26 mouse cellular contexts compared by ENCODE assay signal in the genomic region with DNA sequence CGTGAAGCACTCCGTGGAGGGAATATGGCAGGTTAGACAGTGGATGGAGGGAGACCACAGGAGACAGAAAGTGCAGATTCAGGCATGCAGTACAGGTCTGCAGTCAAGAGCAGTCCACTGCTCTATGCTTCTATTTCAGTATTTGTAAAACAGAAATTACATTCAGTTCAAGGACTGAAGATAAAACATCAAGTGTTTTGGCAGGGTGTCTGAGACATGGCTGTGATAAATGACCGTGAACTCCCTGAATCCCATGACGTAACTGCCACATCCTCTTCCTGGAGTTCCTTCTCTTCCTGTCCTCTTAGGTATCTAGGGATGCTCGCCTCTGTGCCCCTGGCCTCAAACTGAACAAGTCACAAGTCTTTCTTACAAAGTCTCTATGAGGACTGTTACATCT. TPM values are rescaled to one million over a fixed set of nuclear protein-coding genes. Genes with fewer than 3 reads are reported as not detected.
A peak's percentile ranks its signal among the peaks of the same experiment; 100 is the strongest.
DNase-seq lines count a peak whose midpoint lies in the region; ATAC-seq and TF ChIP-seq lines count a peak whose summit lies in the region.
"Had no signal": no experiment of that assay in that cellular context is flagged by ENCODE, and none has a peak within 500 bp of the region (broad histone marks: within the 10 kb centered on the region; RNA-seq: fewer than 3 reads in every experiment).

No protein-coding gene starts in this region.

- TF ChIP-seq CTCF in heart, postnatal 0 days (IDR thresholded peaks at IDR 0.05; ENCODE audit: low read depth) = no peak

- H3K9me3 ChIP-seq in heart, embryonic 11.5 days (replicated peaks; ENCODE audit: control insufficient read depth, low read length) = no peaks in the 10 kb centered on the region
- no peaks in the 10 kb centered on the region for H3K9me3 ChIP-seq in heart, postnatal 0 days (replicated peaks; ENCODE audit: control insufficient read depth, low read length)
- H3K9me3 ChIP-seq: embryonic facial prominence, embryonic 10.5 days; embryonic facial prominence, embryonic 13.5 days; forebrain, embryonic 12.5 days; forebrain, embryonic 15.5 days; heart, embryonic 10.5 days; hindbrain, embryonic 12.5 days; hindbrain, embryonic 15.5 days had no signal

- no peak overlapping the region for H3K4me3 ChIP-seq in heart, embryonic 11.5 days (ENCODE audit: low read depth, low read length)
- no peak overlapping the region for H3K4me3 ChIP-seq in heart, postnatal 0 days (ENCODE audit: low read depth, low read length)
- H3K4me3 ChIP-seq: embryonic facial prominence, embryonic 10.5 days; embryonic facial prominence, embryonic 13.5 days; erythroblast, embryonic 14.5 days; forebrain, embryonic 12.5 days; forebrain, embryonic 15.5 days; heart, embryonic 10.5 days; hindbrain, embryonic 12.5 days; hindbrain, embryonic 15.5 days had no signal

- no peak overlapping the region for H3K9ac ChIP-seq in heart, embryonic 11.5 days (ENCODE audit: low read depth, low read length)
- no peak overlapping the region for H3K9ac ChIP-seq in heart, postnatal 0 days (replicated peaks; ENCODE audit: low read depth, low read length)
- H3K9ac ChIP-seq: embryonic facial prominence, embryonic 13.5 days; forebrain, embryonic 12.5 days; forebrain, embryonic 15.5 days; hindbrain, embryonic 12.5 days; hindbrain, embryonic 15.5 days had no signal

- H3K27ac ChIP-seq in heart, embryonic 11.5 days (ENCODE audit: low read depth, low read length) = 0 out of 2 replicates have a peak overlapping the region, but pooled peaks have one; percentile 35
- H3K27ac ChIP-seq in heart, postnatal 0 days (ENCODE audit: low read depth) = no peak overlapping the region
- H3K27ac ChIP-seq: embryonic facial prominence, embryonic 10.5 days; embryonic facial prominence, embryonic 13.5 days; forebrain, embryonic 12.5 days; forebrain, embryonic 15.5 days; heart, embryonic 10.5 days; hindbrain, embryonic 12.5 days; hindbrain, embryonic 15.5 days had no signal

- H3K4me2 ChIP-seq in heart, embryonic 11.5 days = no peak overlapping the region
- no peak overlapping the region for H3K4me2 ChIP-seq in heart, postnatal 0 days (ENCODE audit: low read depth, low read length)
- H3K4me2 ChIP-seq: embryonic facial prominence, embryonic 13.5 days; forebrain, embryonic 12.5 days; forebrain, embryonic 15.5 days; hindbrain, embryonic 12.5 days; hindbrain, embryonic 15.5 days had no signal

- H3K36me3 ChIP-seq in heart, embryonic 11.5 days (ENCODE audit: control insufficient read depth, insufficient read depth, low read length) = peaks cover 14% of the 10 kb centered on the region; the same call in 1 of the 2 replicates
- peaks cover 35% of the 10 kb centered on the region for H3K36me3 ChIP-seq in heart, postnatal 0 days (replicated peaks; ENCODE audit: control insufficient read depth, insufficient read depth, low read length)

- no peak for ATAC-seq in heart, embryonic 11.5 days (replicated peaks; ENCODE audit: insufficient number of reproducible peaks, low FRiP score, low TSS enrichment)
- ATAC-seq in heart, postnatal 0 days (ENCODE audit: insufficient read depth, low read depth) = peak; percentile 51; the same call in 1 of the 2 replicates
- ATAC-seq: activated CD4-positive, CD25-positive, alpha-beta regulatory T cell, adult 4 months; forebrain, embryonic 15.5 days; intestine, postnatal 0 days had no signal

- no peak for TF ChIP-seq EP300 in heart, postnatal 0 days (IDR thresholded peaks at IDR 0.05; ENCODE audit: low read depth)

- intact Hi-C loops in heart, postnatal 10 days (cut with DNase I) = no loop called here

- peak; percentile 26 to 52 for DNase-seq in adrenal gland, adult (ENCODE audit: inconsistent age in 2 of 2, low spot score in 1 of 2)
- no peak for DNase-seq in adrenal gland, postnatal 4 days (ENCODE audit: low spot score in 2 of 2)
- no peak for DNase-seq in heart, postnatal 10 days
- DNase-seq in heart, postnatal 0 days (ENCODE audit: low spot score) = no peak
- no peak for DNase-seq in heart, adult 8-10 months (ENCODE audit: low spot score)
- DNase-seq in adrenal gland, postnatal 36 days = peak; percentile 5 to 11
- DNase-seq in thymus, postnatal 4 days = no peak
- DNase-seq: cerebellum, adult 11-12 months; cerebellum, adult 8-10 months; cerebellum, postnatal 10 days; cerebellum, postnatal 36 days; embryo, embryonic 11 days; gastrocnemius, postnatal 25 days; heart, adult 18-20 months; kidney, adult 2 months had no signal

- peaks cover 3% of the 10 kb centered on the region; the same call in 1 of the 2 replicates for H3K4me1 ChIP-seq in heart, embryonic 11.5 days (ENCODE audit: control insufficient read depth, insufficient read depth, low read length)
- no peaks in the 10 kb centered on the region for H3K4me1 ChIP-seq in heart, postnatal 0 days (ENCODE audit: control insufficient read depth, insufficient read depth)
- H3K4me1 ChIP-seq: embryonic facial prominence, embryonic 10.5 days; embryonic facial prominence, embryonic 13.5 days; forebrain, embryonic 12.5 days; forebrain, embryonic 15.5 days; hindbrain, embryonic 12.5 days; hindbrain, embryonic 15.5 days had no signal

- H3K27me3 ChIP-seq in heart, embryonic 11.5 days (ENCODE audit: control insufficient read depth, insufficient read depth, low read length) = no peaks in the 10 kb centered on the region
- H3K27me3 ChIP-seq in heart, postnatal 0 days (ENCODE audit: control insufficient read depth, insufficient read depth, low read length) = no peaks in the 10 kb centered on the region
- H3K27me3 ChIP-seq: embryonic facial prominence, embryonic 13.5 days; forebrain, embryonic 12.5 days; forebrain, embryonic 15.5 days; hindbrain, embryonic 12.5 days; hindbrain, embryonic 15.5 days had no signal

- WGBS in heart, embryonic 11.5 days (ENCODE audit: insufficient replicate concordance) = 72% methylated on average over 5 of the region's 5 CpGs
- 47% methylated on average over 5 of the region's 5 CpGs for WGBS in heart, postnatal 0 days

RNA-seq across cellular contexts. Expression of gene Helq, which starts 21.5 kb away (rescaled TPM):
- total RNA-seq in adrenal gland, postnatal 4 days (2021) = 10 to 100 TPM; 16.0 to 16.1 TPM
- polyA plus RNA-seq in heart, embryonic 11.5 days (2014; fragmentation: Nextera tagmentation; extraction: Ambion mirVana) = 13.1 and 15.3 TPM in 2 replicates
- 1 to 10 TPM; 4.8 to 5.9 TPM for total RNA-seq in heart, postnatal 10 days (2021)
- total RNA-seq in heart, postnatal 0 days (2014; rRNA removed; ENCODE audit: low replicate concordance) = 0.42 and 4.4 TPM in 2 replicates
- polyA plus RNA-seq in heart, postnatal 0 days (2015; fragmentation: Nextera tagmentation; extraction: Ambion mirVana) = 3.9 and 4.0 TPM in 2 replicates
- 1 to 10 TPM; 2.7 to 5.2 (median 2.8) TPM for total RNA-seq in heart, adult 8-10 months (2022)
- total RNA-seq in adrenal gland, postnatal 36 days (2021) = 1 to 10 TPM; 6.1 to 7.5 TPM

RNA-seq across cellular contexts. Expression of gene Mrps18c, which starts 21.5 kb away (rescaled TPM):
- 100 to 1,000 TPM; 116 to 122 TPM for total RNA-seq in adrenal gland, postnatal 4 days (2021)
- 137 and 158 TPM in 2 replicates for polyA plus RNA-seq in heart, embryonic 11.5 days (2014; fragmentation: Nextera tagmentation; extraction: Ambion mirVana)
- total RNA-seq in heart, postnatal 10 days (2021) = 10 to 100 TPM; 83.3 to 85.1 TPM
- 25.1 and 57.1 TPM in 2 replicates for total RNA-seq in heart, postnatal 0 days (2014; rRNA removed; ENCODE audit: low replicate concordance)
- 195 and 202 TPM in 2 replicates for polyA plus RNA-seq in heart, postnatal 0 days (2015; fragmentation: Nextera tagmentation; extraction: Ambion mirVana)
- total RNA-seq in heart, adult 8-10 months (2022) = 100 to 1,000 TPM in 1 of 4 experiments, 10 to 100 TPM in 3; 78.4 to 102 (median 88.9) TPM
- total RNA-seq in adrenal gland, postnatal 36 days (2021) = 100 to 1,000 TPM in 1 of 2 experiments, 10 to 100 TPM in 1; 84.3 to 105 TPM

RNA-seq across cellular contexts. Expression of gene Abraxas1, which starts 43.9 kb away (rescaled TPM):
- 10 to 100 TPM; 23.4 to 24.7 TPM for total RNA-seq in adrenal gland, postnatal 4 days (2021)
- 22.2 and 33.8 TPM in 2 replicates for polyA plus RNA-seq in heart, embryonic 11.5 days (2014; fragmentation: Nextera tagmentation; extraction: Ambion mirVana)
- total RNA-seq in heart, postnatal 10 days (2021) = 10 to 100 TPM; 12.8 to 17.4 TPM
- total RNA-seq in heart, postnatal 0 days (2014; rRNA removed; ENCODE audit: low replicate concordance) = 16.7 and 19.5 TPM in 2 replicates
- polyA plus RNA-seq in heart, postnatal 0 days (2015; fragmentation: Nextera tagmentation; extraction: Ambion mirVana) = 26.8 and 28.9 TPM in 2 replicates
- total RNA-seq in heart, adult 8-10 months (2022) = 10 to 100 TPM in 2 of 4 experiments, 1 to 10 TPM in 2; 9.3 to 12.5 (median 10.1) TPM
- 10 to 100 TPM; 11.5 to 12.7 TPM for total RNA-seq in adrenal gland, postnatal 36 days (2021)

RNA-seq across cellular contexts. Expression of gene Hpse, which starts 57.4 kb away (rescaled TPM):
- 1 to 10 TPM; 2.0 to 2.3 TPM for total RNA-seq in adrenal gland, postnatal 4 days (2021)
- polyA plus RNA-seq in heart, embryonic 11.5 days (2014; fragmentation: Nextera tagmentation; extraction: Ambion mirVana) = 1.1 and 1.7 TPM in 2 replicates
- under 1 TPM; 0.74 to 0.79 TPM for total RNA-seq in heart, postnatal 10 days (2021)
- total RNA-seq in heart, postnatal 0 days (2014; rRNA removed; ENCODE audit: low replicate concordance) = 0.73 and 1.7 TPM in 2 replicates
- 0.38 and 0.63 TPM in 2 replicates for polyA plus RNA-seq in heart, postnatal 0 days (2015; fragmentation: Nextera tagmentation; extraction: Ambion mirVana)
- total RNA-seq in heart, adult 8-10 months (2022) = 1 to 10 TPM in 3 of 4 experiments, under 1 TPM in 1; 0.98 to 2.6 (median 1.1) TPM
- 1 to 10 TPM; 1.1 TPM for total RNA-seq in adrenal gland, postnatal 36 days (2021)
- polyA plus RNA-seq: erythroblast, embryonic 14.5 days had no signal

Comparison
In these comparisons a context has a peak if more than half of its experiments do, and no peak if none do; other contexts are left out.
1. DNase-seq: peak in adrenal gland, adult (2 of 2) and adrenal gland, postnatal 36 days (2 of 2); none in adrenal gland, postnatal 4 days (0 of 2), heart, postnatal 10 days (0 of 2), heart, postnatal 0 days (single experiment), heart, adult 8-10 months (single experiment) and thymus, postnatal 4 days (single experiment).